Mouse (Mus musculus) skeletal muscle tissue, adult 2 months (tissue): ENCODE results near the gene Wwp2.

Experiments
- DNase-seq: peaks from one replicate; pipeline ENCODE4 v3.0.0-alpha.2; 2012; ENCODE audit warnings: low read depth, low spot score

Gene Wwp2

GRCm38 (mm10) chr8:107510204-107510603, 74.0 kb downstream of the Wwp2 start:
- DNase-seq: no peak

GRCm38 (mm10) chr8:107510766-107511165, 74.6 kb downstream of the Wwp2 start:
- DNase-seq: no peak

- no peak for DNase-seq
Measured at GRCm38 (mm10) chr8:107513249-107513648, 77.1 kb downstream of the Wwp2 start.

GRCm38 (mm10) chr8:107514949-107515721, 79.0 kb downstream of the Wwp2 start:
- no peak for DNase-seq

GRCm38 (mm10) chr8:107518726-107519125, 82.6 kb downstream of the Wwp2 start:
- DNase-seq: no peak

- DNase-seq: peak; percentile 32
Measured at GRCm38 (mm10) chr8:107519860-107520259, 83.7 kb downstream of the Wwp2 start.

GRCm38 (mm10) chr8:107521788-107522554, 85.8 kb downstream of the Wwp2 start:
- no peak for DNase-seq

GRCm38 (mm10) chr8:107522555-107522833, 86.3 kb downstream of the Wwp2 start:
- DNase-seq: no peak

GRCm38 (mm10) chr8:107524535-107524934, 88.4 kb downstream of the Wwp2 start:
- no peak for DNase-seq

- DNase-seq: no peak
Measured at GRCm38 (mm10) chr8:107528786-107529185, 92.6 kb downstream of the Wwp2 start.

- no peak for DNase-seq
Measured at GRCm38 (mm10) chr8:107537472-107537871, 101.3 kb downstream of the Wwp2 start.

- no peak for DNase-seq
Measured at GRCm38 (mm10) chr8:107540623-107541022, 104.5 kb downstream of the Wwp2 start.

- no peak for DNase-seq
Measured at GRCm38 (mm10) chr8:107541369-107541768, 105.2 kb downstream of the Wwp2 start.

- peak; percentile 44 for DNase-seq
Measured at GRCm38 (mm10) chr8:107542151-107542550, 106.0 kb downstream of the Wwp2 start.

GRCm38 (mm10) chr8:107543714-107544113, 107.5 kb downstream of the Wwp2 start:
- no peak for DNase-seq

GRCm38 (mm10) chr8:107544211-107544610, 108.0 kb downstream of the Wwp2 start:
- DNase-seq: no peak

GRCm38 (mm10) chr8:107544651-107545174, 108.5 kb downstream of the Wwp2 start:
- no peak for DNase-seq

GRCm38 (mm10) chr8:107545621-107546152, 109.5 kb downstream of the Wwp2 start:
- no peak for DNase-seq

- no peak for DNase-seq
Measured at GRCm38 (mm10) chr8:107546154-107546553, 110.0 kb downstream of the Wwp2 start.

- DNase-seq: no peak
Measured at GRCm38 (mm10) chr8:107546817-107547216, 110.7 kb downstream of the Wwp2 start.

GRCm38 (mm10) chr8:107552234-107552633, 116.1 kb downstream of the Wwp2 start:
- no peak for DNase-seq

- DNase-seq: no peak
Measured at GRCm38 (mm10) chr8:107555231-107555630, 119.1 kb downstream of the Wwp2 start.

GRCm38 (mm10) chr8:107556511-107556936, 120.4 kb downstream of the Wwp2 start:
- no peak for DNase-seq
